Mouse (Mus musculus) testis, adult 2 months (tissue): ENCODE results near the gene Tspo. TPM values are rescaled to one million over a fixed set of nuclear protein-coding genes. Genes with fewer than 3 reads are reported as not detected.

Source experiments
- H3K27ac ChIP-seq: fragments of 200-500 bp; 2 replicates; pipeline ENCODE4 v1.5.1; 2012; ENCODE audit warnings: low read depth, low read length; ENCODE audit not compliant: control insufficient read depth, insufficient read depth
- H3K27me3 ChIP-seq: fragments of 200-500 bp; 2 replicates; pipeline ENCODE4 v1.6.1; 2012; ENCODE audit warnings: mild to moderate bottlenecking, low read length, moderate library complexity; ENCODE audit not compliant: control insufficient read depth, insufficient read depth
- H3K36me3 ChIP-seq: fragments of 200-500 bp; 2 replicates; pipeline ENCODE4 v1.6.1; 2012; ENCODE audit warnings: mild to moderate bottlenecking, low read length; ENCODE audit not compliant: control insufficient read depth, insufficient read depth
- H3K4me1 ChIP-seq: fragments of 200-500 bp; 2 replicates; pipeline ENCODE4 v1.6.1; 2012; ENCODE audit warnings: low read length; ENCODE audit not compliant: control insufficient read depth, insufficient read depth
- H3K4me3 ChIP-seq: fragments of 200-500 bp; 2 replicates; pipeline ENCODE4 v1.5.1; 2012; ENCODE audit warnings: low read depth, mild to moderate bottlenecking, low read length, moderate library complexity, mixed read lengths; ENCODE audit not compliant: control insufficient read depth
- CTCF ChIP-seq: fragments of 200-500 bp; IDR thresholded peaks from 2 replicates; pipeline ENCODE4 v1.5.1; 2012; ENCODE audit warnings: low read depth, mild to moderate bottlenecking, inconsistent platforms, low read length, moderate library complexity; ENCODE audit not compliant: control insufficient read depth, insufficient read depth, insufficient replicate concordance
- POLR2A ChIP-seq: fragments of 200-500 bp; IDR thresholded peaks from 2 replicates; pipeline ENCODE4 v1.6.1; 2012; ENCODE audit warnings: low read depth, mild to moderate bottlenecking, inconsistent platforms, low read length, moderate library complexity; ENCODE audit not compliant: control insufficient read depth
- polyA plus RNA-seq: library from polyadenylated mRNA; depleted of rRNA; stranded (reverse); fragments of >200 nt; gene quantifications from 2 replicates; pipeline ENCODE4 v1.2.3, GENCODE M21; 2012

The Tspo gene
- polyA plus RNA-seq, 1 experiment, result 19.5 TPM

GRCm38 (mm10) chr15:83546029-83546428 is 17.4 kb upstream of the Tspo start:
- TF ChIP-seq POLR2A (no peak), CTCF (no peak)
- H3K36me3 ChIP-seq, result peaks cover 7% of the 10 kb centered on the region
- no peaks in the 10 kb centered on the region for H3K27me3 ChIP-seq
- H3K4me3 ChIP-seq, result no peak overlapping the region
- no peaks in the 10 kb centered on the region for H3K4me1 ChIP-seq
- no peak overlapping the region for H3K27ac ChIP-seq

- no peak overlapping the region for H3K4me3 ChIP-seq
- no peak overlapping the region for H3K27ac ChIP-seq
- no peak for TF ChIP-seq CTCF
- no peak for TF ChIP-seq POLR2A
- H3K36me3 ChIP-seq, result peaks cover 7% of the 10 kb centered on the region
- H3K27me3 ChIP-seq, result no peaks in the 10 kb centered on the region
- no peaks in the 10 kb centered on the region for H3K4me1 ChIP-seq
Measured at GRCm38 (mm10) chr15:83547144-83547543, 16.2 kb upstream of the Tspo start.

GRCm38 (mm10) chr15:83550137-83550536 is 13.3 kb upstream of the Tspo start:
- Histone ChIP-seq H3K27ac (no peak overlapping the region), H3K4me1 (peaks cover 3% of the 10 kb centered on the region; the same call in 1 of the 2 replicates), H3K4me3 (no peak overlapping the region), H3K27me3 (no peaks in the 10 kb centered on the region), H3K36me3 (peaks cover 8% of the 10 kb centered on the region)
- TF ChIP-seq CTCF, result no peak
- TF ChIP-seq POLR2A, result no peak

- Histone ChIP-seq H3K27ac (no peak overlapping the region), H3K4me1 (peaks cover 10% of the 10 kb centered on the region), H3K4me3 (no peak overlapping the region), H3K27me3 (no peaks in the 10 kb centered on the region), H3K36me3 (0 out of 2 replicates have a peak, but pooled peaks cover 1% of the 10 kb centered on the region)
- TF ChIP-seq POLR2A (no peak), CTCF (no peak)
Measured at GRCm38 (mm10) chr15:83553831-83554230, 9.6 kb upstream of the Tspo start.

- Histone ChIP-seq H3K27me3 (no peaks in the 10 kb centered on the region), H3K27ac (peak overlapping the region; percentile 86), H3K4me1 (peaks cover 10% of the 10 kb centered on the region), H3K36me3 (0 out of 2 replicates have a peak, but pooled peaks cover 1% of the 10 kb centered on the region), H3K4me3 (peak overlapping the region; percentile 92)
- peak; percentile 98 for TF ChIP-seq POLR2A
- TF ChIP-seq CTCF, result no peak
Measured at GRCm38 (mm10) chr15:83555161-83555974, 8.0 kb upstream of the Tspo start.

- H3K4me1 ChIP-seq, result peaks cover 12% of the 10 kb centered on the region
- no peak overlapping the region for H3K27ac ChIP-seq
- no peaks in the 10 kb centered on the region for H3K36me3 ChIP-seq
- no peak overlapping the region for H3K4me3 ChIP-seq
- no peak for TF ChIP-seq CTCF
- TF ChIP-seq POLR2A, result no peak
- no peaks in the 10 kb centered on the region for H3K27me3 ChIP-seq
Measured at GRCm38 (mm10) chr15:83560941-83561477, 2.4 kb upstream of the Tspo start.

- Histone ChIP-seq H3K27me3 (no peaks in the 10 kb centered on the region), H3K36me3 (no peaks in the 10 kb centered on the region), H3K4me1 (peaks cover 8% of the 10 kb centered on the region), H3K27ac (no peak overlapping the region), H3K4me3 (no peak overlapping the region)
- TF ChIP-seq CTCF (no peak), POLR2A (no peak)
Measured at GRCm38 (mm10) chr15:83562626-83563270, 644 bp upstream of the Tspo start.
